Mouse (Mus musculus): Measurements from ENCODE around the gene Dnah11.

Dnah11 gene

DNA sequence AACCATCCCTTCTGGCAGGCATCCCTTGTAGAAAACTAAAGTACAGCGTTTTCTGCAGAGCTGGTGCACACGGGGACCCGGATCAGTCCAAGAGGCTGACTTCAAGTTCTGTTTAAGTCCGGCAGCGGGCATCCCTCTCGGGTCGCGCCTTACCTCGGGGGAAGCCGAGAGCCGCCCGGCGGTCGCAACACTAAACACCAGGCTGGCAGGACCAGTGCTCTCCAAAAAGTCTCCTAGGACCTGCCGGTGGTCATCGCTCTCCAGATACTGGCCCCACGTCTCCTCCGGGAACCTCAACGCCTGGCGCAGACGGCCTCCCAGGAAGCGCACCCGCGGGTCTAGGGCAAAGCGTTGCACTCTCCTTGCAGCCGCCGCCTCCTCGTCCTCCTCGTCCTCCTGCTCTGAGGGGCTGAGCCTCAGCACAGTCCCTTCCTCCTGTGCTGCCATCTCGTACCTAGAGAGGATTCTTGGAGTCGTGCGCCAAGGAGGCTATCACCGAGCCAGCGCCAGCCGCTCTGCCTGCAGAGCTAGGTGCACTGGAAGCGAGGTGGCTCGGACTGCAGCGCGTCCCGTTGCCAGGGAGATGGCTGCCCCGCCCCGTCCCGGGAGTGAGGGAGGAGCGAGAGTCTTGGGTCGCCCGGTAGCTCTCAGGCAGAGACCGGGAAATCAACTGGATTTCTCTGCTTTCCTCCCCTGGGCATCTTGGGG is at the start of gene Dnah11:
Gene Dnah11, minus strand, starts transcription at position 658 of the 708 bp plus-strand sequence.
- peak; percentile 93 for DNase-seq (ENCODE audit: low spot score)

GRCm38 (mm10) chr12:118221182-118221581 is 22.3 kb upstream of the Dnah11 start:
- no peak for DNase-seq (ENCODE audit: low spot score)

GRCm38 (mm10) chr12:118220062-118220461 is 21.2 kb upstream of the Dnah11 start:
- DNase-seq (ENCODE audit: low spot score) = no peak

- no peak for DNase-seq (ENCODE audit: low spot score)
Measured at GRCm38 (mm10) chr12:118212163-118212562, 13.3 kb upstream of the Dnah11 start.

GRCm38 (mm10) chr12:118196583-118196982 is 2.3 kb downstream of the Dnah11 start:
- no peak for DNase-seq (ENCODE audit: low spot score)

- DNase-seq (ENCODE audit: low spot score) = peak; percentile 53
Measured at GRCm38 (mm10) chr12:118189535-118189934, 9.3 kb downstream of the Dnah11 start.

DNA sequence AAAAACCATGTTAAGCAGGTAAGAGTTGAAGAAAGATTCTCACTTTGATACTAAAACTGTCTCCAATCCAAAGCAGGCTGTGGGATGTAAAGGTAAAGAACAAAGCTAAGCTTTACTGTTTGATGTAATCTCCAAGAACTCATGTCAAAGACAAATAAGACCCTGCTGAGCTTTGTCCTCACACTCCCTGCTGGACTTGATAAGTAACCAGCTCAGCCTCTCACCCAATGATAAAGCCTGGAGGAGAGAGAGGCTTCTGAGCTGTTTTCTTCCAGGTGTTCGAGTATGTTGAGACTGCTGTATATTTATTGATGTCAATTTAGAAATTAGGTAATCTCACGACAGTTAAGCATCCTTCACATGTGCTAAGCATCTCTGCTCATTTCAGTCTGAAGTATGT is 11.2 kb downstream of the Dnah11 start:
- no peak for DNase-seq (ENCODE audit: low spot score)

DNA sequence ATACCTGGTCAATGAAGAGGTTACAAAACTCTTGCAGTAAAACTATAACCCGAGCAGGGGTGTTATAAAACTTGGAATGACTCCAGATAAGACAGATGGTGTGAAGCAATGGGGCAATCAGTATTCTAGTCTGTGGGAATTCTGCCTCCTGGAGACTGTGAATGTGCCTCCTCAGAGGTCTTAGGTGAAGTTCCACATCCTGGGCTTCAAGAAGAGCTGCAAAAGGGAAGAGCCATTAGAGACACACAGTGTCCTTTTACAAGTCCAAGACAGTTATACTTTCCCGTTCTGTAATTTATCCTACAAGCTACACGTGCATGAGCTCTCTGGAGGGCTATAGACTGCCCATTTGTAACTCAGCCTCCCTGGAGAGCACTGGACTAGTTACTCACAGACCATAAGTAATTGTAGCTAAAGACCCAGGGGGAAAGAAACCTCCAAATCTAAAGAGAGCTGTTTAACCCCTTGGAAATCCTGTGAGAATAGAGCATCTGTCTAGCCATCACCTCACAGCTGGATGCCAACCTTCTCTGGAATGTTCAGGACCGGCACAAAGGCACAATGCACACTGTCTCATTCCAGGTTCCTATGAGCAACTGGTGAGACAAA is 11.9 kb downstream of the Dnah11 start:
- peak; percentile 74 for DNase-seq (ENCODE audit: low spot score)

DNA sequence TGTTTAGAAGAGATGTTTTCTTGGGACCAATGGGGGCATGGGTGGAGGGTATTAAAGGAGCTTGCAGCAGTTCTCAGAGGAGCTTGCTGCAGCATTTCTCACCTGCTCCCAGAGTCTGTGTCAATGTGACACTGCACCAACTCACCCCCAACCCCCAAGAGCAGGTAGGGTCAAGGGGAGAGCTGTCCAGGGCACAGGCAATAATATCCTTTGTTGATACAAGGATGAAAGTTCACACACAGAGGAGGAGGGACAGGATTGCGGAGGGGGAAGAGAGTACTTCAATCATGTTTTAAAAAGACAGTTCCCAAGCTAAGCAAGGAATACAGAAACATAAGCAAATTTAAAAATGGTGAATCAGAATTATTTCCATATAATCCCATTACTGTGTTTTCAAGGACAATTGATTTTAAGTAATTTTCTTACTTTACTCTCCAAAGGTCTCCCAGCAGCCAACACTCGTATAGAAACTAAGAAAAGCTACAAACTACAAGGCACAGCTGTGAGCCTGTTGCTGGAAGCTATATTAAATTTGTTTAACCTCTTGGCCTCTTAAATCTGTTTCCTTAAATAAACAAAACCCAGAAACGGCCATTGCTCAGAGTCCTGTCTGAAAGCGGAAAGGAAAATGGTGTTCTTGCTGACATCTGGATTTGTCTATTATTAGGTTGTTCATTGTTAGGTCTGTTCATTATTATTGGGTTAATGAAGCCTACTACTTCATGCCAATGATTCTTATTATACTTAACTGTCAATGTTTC is 12.5 kb downstream of the Dnah11 start:
- peak; percentile 21 for DNase-seq (ENCODE audit: low spot score)

DNA sequence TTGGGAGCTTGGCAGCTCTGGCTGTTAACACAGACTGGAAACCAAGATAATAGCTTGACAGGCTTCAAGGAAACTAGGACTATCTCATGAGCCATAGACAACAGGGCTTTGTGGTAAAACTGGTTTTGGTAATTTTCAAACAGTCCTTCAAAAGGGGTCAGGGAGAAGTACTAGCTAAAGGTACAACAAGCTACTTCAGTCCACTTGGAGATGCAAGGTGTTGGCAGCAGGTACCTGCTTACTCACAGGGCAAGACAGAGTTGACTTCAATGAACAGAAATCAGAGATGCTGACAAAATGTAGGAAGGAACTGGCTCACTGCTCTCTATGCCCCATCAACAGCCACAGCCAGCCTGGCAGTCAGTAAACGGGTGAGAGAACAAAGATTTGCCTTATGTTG is 14.1 kb downstream of the Dnah11 start:
- DNase-seq (ENCODE audit: low spot score) = no peak

DNA sequence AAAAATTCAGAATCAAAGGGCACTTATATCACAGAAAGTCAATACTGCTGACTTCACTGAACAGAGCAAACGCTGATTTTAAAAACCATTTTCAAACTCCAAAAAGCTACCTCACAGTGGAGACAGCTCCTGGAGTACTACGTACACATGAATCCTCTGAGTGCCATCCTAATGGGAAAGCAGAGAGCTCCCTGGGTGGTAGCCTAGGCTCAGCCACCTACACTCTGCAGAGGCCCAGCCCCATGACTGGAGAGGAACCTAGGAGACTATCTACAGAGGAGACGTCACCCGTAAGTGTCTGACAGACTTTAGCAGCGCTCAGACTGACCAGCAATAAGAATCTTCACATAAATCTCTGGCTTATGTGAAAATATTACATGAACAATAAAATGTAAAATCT is 21.1 kb downstream of the Dnah11 start:
- no peak for DNase-seq (ENCODE audit: low spot score)

- no peak for DNase-seq (ENCODE audit: low spot score)
Measured at GRCm38 (mm10) chr12:118164785-118165184, 34.1 kb downstream of the Dnah11 start.

DNA sequence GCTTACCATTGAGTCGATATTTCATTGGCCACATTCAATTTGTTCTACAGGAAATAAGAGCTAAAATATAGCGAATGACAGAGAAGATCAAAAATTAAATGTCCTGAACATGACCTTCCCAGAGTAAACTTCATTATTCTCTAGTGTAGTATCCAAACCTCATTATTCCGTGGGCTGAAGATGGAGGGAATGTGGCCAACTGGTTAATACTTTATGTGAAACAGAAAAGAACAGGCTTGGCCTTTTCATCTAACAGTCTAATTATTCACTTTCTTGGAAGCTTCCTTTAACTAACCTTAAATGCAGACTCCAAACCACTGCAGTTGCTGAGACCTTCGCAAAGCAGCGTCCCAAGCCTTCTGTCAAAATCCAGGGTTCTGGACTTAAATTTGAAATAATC is 41.9 kb downstream of the Dnah11 start:
- no peak for DNase-seq (ENCODE audit: low spot score)

DNA sequence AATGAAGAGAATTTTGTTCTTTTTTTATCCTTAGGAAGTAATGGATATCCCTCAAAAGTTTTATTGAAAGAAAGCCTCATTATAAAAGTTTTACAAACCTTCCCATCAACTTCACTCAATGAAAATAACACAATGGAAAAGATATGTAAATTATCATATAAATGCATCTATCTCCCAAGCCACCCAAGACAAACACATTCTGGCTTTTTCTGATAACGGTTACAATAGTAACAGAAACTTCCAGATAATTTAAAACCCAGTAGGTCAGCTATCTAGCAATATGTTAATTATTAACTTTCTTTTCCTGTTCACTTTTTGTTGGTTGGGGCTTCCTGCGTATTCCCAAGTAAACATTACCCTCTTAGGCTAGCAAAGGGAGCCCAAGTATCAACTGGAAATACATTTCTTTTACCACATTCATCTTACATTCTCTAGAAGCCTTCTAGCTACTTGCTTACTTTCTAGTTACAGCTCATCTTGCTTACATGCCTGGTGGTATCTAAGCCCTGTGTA is 51.3 kb downstream of the Dnah11 start:
- DNase-seq (ENCODE audit: low spot score) = no peak

DNA sequence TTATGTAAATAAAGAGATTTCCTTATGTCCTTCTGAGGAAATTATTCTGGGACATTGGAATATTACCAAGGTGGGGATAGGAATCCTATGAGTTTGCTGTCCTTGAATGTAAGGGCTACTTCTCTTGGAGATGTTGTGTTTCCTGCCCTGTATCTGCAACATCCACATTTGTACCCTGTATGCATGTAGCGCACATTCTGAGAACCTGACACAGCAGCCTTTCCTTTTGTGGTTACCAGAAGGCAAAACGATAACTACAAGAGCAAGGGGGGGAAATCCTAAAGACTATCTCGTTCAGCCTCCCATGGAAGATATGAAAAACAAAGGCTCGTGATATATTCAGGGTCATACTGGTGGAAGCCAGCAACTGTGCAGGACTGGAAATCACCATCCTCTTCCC is 70.7 kb downstream of the Dnah11 start:
- DNase-seq (ENCODE audit: low spot score) = no peak

DNA sequence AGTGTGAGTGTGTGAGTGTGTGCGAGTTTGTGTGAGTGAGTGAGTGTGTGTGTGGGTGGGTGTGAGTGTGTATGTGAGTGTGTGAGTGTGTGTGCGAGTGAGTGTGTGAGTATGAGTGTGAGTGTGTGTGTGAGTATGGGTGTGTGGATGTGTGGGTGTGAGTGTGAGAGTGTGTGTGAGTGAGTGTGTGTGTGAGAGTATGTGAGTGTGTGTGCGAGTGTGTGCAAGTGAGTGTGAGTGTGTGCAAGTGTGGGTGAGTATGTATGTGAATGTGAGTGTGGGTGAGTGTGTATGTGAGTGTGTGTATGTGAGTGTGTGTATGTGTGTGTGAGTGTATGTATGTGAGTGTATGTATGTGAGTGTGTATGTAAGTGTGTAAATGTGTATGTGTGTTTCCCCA is 79.2 kb downstream of the Dnah11 start:
- no peak for DNase-seq (ENCODE audit: low spot score)

- no peak for DNase-seq (ENCODE audit: low spot score)
Measured at GRCm38 (mm10) chr12:118112599-118112998, 86.2 kb downstream of the Dnah11 start.

DNA sequence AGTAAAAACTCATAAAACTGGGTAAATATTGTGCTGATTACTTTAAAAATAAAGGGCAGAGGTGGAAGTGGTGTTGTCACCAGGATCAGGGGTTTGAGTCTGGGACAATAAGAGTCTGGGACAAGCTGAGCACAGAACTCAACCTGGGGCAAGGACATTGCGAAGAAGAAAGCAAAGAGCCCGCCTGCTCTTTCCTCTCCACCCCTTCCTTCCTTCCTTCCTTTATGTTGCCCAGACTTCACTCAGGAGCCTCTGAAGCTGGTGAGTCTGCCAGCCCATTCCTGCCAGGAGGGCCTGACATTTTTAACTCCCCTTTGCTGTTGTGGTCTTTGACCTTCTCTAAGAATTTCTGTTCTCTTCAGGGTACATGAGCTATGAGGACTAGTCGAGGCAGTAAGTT is 86.9 kb downstream of the Dnah11 start:
- DNase-seq (ENCODE audit: low spot score) = no peak

GRCm38 (mm10) chr12:118107719-118108118 is 91.1 kb downstream of the Dnah11 start:
- no peak for DNase-seq (ENCODE audit: low spot score)

DNA sequence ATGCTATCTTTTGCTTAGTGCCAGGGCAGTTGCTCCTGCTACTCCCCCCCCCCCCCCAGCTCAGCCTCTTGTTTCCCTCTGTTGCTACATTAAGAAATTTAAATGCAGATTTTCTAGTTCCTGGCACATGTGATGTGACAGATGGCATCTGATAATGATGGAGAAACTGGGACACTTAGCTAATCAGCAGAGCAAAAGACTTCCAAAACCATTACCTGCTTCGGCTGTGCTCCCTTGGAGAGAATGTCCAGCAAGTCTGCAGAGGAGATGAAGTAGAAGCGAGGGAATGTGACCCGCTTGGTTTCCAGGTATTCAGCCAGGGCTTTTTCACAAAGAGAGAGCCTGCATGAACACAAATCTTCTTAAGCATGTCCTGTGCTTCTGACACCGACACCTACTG is 94.3 kb downstream of the Dnah11 start:
- DNase-seq (ENCODE audit: low spot score) = no peak

DNA sequence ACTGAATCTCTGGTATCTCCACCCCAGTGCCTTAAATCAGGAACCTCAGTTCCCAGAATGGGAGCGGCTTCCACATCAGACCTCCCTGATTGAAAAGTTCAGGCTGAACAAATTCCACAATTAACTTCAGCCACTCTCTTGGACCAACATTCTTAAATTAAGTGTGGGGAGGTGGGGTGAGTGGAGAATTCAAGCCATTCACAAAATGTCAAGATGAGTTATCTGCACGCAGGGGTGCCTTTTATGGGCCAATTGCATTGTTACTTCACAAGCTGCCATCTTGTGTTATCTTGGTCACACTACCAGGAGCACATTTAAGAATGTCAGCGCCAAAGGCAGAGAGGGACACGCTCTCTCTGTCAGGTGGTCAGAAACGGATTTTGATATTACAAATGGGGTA is 99.1 kb downstream of the Dnah11 start:
- DNase-seq (ENCODE audit: low spot score) = peak; percentile 46

- DNase-seq (ENCODE audit: low spot score) = no peak
Measured at GRCm38 (mm10) chr12:118098257-118098656, 100.6 kb downstream of the Dnah11 start.

GRCm38 (mm10) chr12:118094946-118095345 is 103.9 kb downstream of the Dnah11 start:
- no peak for DNase-seq (ENCODE audit: low spot score)
